Mouse (Mus musculus): ENCODE measurements around the gene Ptgr1.

Gene Ptgr1

GRCm38 (mm10) chr4:58925664-58926063 lies 61.3 kb downstream of the Ptgr1 start:
- DNase-seq, result no peak

GRCm38 (mm10) chr4:58923933-58924332 lies 63.0 kb downstream of the Ptgr1 start:
- DNase-seq, result no peak

Measured in kidney, postnatal 10 days (tissue).